Mouse (Mus musculus) hindbrain, postnatal 0 days (tissue): ENCODE data around the gene Tnfrsf12a. TPM values are rescaled to one million over a fixed set of nuclear protein-coding genes. Genes with fewer than 3 reads are reported as not detected.

ENCODE experiments used
- ATAC-seq: fragments of 200-750 bp; cut with Nextera tagmentation; 2 replicates; pipeline ENCODE4 v1.8.0; 2017; ENCODE audit warnings: mild to moderate bottlenecking, moderate TSS enrichment, moderate library complexity
- DNase-seq: peaks from one replicate; pipeline ENCODE4 v3.0.0-alpha.2; 2015; ENCODE audit warnings: low spot score
- H3K27ac ChIP-seq: fragments of 300-500 bp; sonication (generic); 2 replicates; pipeline ENCODE4 v1.5.1; 2014; ENCODE audit warnings: mild to moderate bottlenecking
- H3K27me3 ChIP-seq: fragments of 300-500 bp; sonication (generic); 2 replicates; pipeline ENCODE4 v1.6.1; 2014; ENCODE audit warnings: low read length, mixed read lengths; ENCODE audit not compliant: insufficient read depth
- H3K36me3 ChIP-seq: fragments of 300-500 bp; sonication (generic); 2 replicates; pipeline ENCODE4 v1.6.1; 2014; ENCODE audit warnings: low read length, mixed read lengths; ENCODE audit not compliant: insufficient read depth
- H3K4me1 ChIP-seq: fragments of 300-500 bp; sonication (generic); 2 replicates; pipeline ENCODE4 v1.6.1; 2014; ENCODE audit warnings: antibody characterized with exemption, low read length, mixed read lengths; ENCODE audit not compliant: insufficient read depth
- H3K4me2 ChIP-seq: fragments of 300-500 bp; sonication (generic); 2 replicates; pipeline ENCODE4 v1.6.1; 2014; ENCODE audit warnings: low read depth, mild to moderate bottlenecking, low read length, moderate library complexity, mixed read lengths
- H3K4me3 ChIP-seq: fragments of 300-500 bp; sonication (generic); 2 replicates; pipeline ENCODE4 v1.5.1; 2014; ENCODE audit warnings: low read length
- H3K9ac ChIP-seq: fragments of 300-500 bp; sonication (generic); replicated peaks from 2 replicates; pipeline ENCODE4 v1.6.1; 2014; ENCODE audit warnings: mild to moderate bottlenecking, low read length, moderate library complexity, mixed read lengths
- H3K9me3 ChIP-seq: fragments of 300-500 bp; sonication (generic); 2 replicates; pipeline ENCODE4 v1.6.1; 2016; ENCODE audit warnings: low read length, mixed read lengths
- CTCF ChIP-seq: IDR thresholded peaks from 2 replicates; pipeline ENCODE4 v1.5.1; 2016; ENCODE audit warnings: antibody characterized with exemption, control low read depth, low read depth
- WGBS: fragments of 180-500 bp; shearing (Covaris S2); extraction: QIAGEN DNeasy Blood & Tissue Kit; methylation state at CpG from one replicate; pipeline ENCODE4 v1.1.7; 2014; 5-methylcytosine and 5-hydroxymethylcytosine counted together
- polyA plus RNA-seq: library from polyadenylated mRNA; unstranded; fragments of >200 nt; fragmentation: Nextera tagmentation; extraction: Ambion mirVana; gene quantifications from 2 replicates; pipeline ENCODE4 v1.2.1, GENCODE M21; 2015
- total RNA-seq: library from RNA; depleted of rRNA; stranded (reverse); fragments of >200 nt; gene quantifications from 2 replicates; pipeline ENCODE4 v1.2.3, GENCODE M21; 2014

Tnfrsf12a gene
- total and polyA plus RNA-seq, 2 experiments from 2014 or later = 5.5 to 7.7 TPM

GRCm38 (mm10) chr17:23654410-23654809, 22.9 kb downstream of the Tnfrsf12a start:
- Histone ChIP-seq H3K27ac (no peak overlapping the region), H3K4me3 (no peak overlapping the region), H3K9me3 (no peaks in the 10 kb centered on the region), H3K36me3 (no peaks in the 10 kb centered on the region), H3K9ac (no peak overlapping the region), H3K4me2 (no peak overlapping the region), H3K4me1 (no peaks in the 10 kb centered on the region), H3K27me3 (peaks cover 2% of the 10 kb centered on the region)
- TF ChIP-seq CTCF = no peak
- ATAC-seq = no peak
- WGBS = 56% methylated on average over 2 of the region's 2 CpGs
- DNase-seq = no peak

- no peak for TF ChIP-seq CTCF
- DNase-seq = no peak
- H3K4me3 ChIP-seq = no peak overlapping the region
- H3K4me2 ChIP-seq = no peak overlapping the region
- no peak overlapping the region for H3K27ac ChIP-seq
- WGBS = 64% methylated on average over 6 of the region's 6 CpGs
- no peaks in the 10 kb centered on the region for H3K4me1 ChIP-seq
- H3K9ac ChIP-seq = no peak overlapping the region
- no peaks in the 10 kb centered on the region for H3K9me3 ChIP-seq
- H3K36me3 ChIP-seq = no peaks in the 10 kb centered on the region
- no peak for ATAC-seq
- no peaks in the 10 kb centered on the region for H3K27me3 ChIP-seq
These were observed 23.3 kb downstream of the Tnfrsf12a start for GRCm38 (mm10) chr17:23654001-23654400.

- DNase-seq (no peak), ATAC-seq (no peak)
- Histone ChIP-seq H3K27me3 (no peaks in the 10 kb centered on the region), H3K36me3 (no peaks in the 10 kb centered on the region), H3K9ac (no peak overlapping the region), H3K27ac (no peak overlapping the region), H3K4me3 (no peak overlapping the region), H3K9me3 (no peaks in the 10 kb centered on the region), H3K4me2 (no peak overlapping the region), H3K4me1 (no peaks in the 10 kb centered on the region)
- 69% methylated on average over 2 of the region's 2 CpGs for WGBS
- peak; percentile 26; the same call in 1 of the 2 replicates for TF ChIP-seq CTCF
These were observed 23.9 kb downstream of the Tnfrsf12a start for GRCm38 (mm10) chr17:23653324-23653723.

GRCm38 (mm10) chr17:23651363-23651762, 25.9 kb downstream of the Tnfrsf12a start:
- Histone ChIP-seq H3K9ac (no peak overlapping the region), H3K27ac (no peak overlapping the region), H3K4me3 (no peak overlapping the region), H3K36me3 (no peaks in the 10 kb centered on the region), H3K4me1 (no peaks in the 10 kb centered on the region), H3K9me3 (no peaks in the 10 kb centered on the region), H3K27me3 (no peaks in the 10 kb centered on the region), H3K4me2 (no peak overlapping the region)
- TF ChIP-seq CTCF = no peak
- no peak for DNase-seq
- 83% methylated on average over 6 of the region's 6 CpGs for WGBS
- no peak for ATAC-seq

- H3K4me3 ChIP-seq = no peak overlapping the region
- 35% methylated on average over 10 of the region's 10 CpGs for WGBS
- H3K27me3 ChIP-seq = peaks cover 13% of the 10 kb centered on the region; the same call in 1 of the 2 replicates
- no peak overlapping the region for H3K4me2 ChIP-seq
- H3K36me3 ChIP-seq = no peaks in the 10 kb centered on the region
- ATAC-seq (no peak), DNase-seq (no peak)
- H3K9me3 ChIP-seq = no peaks in the 10 kb centered on the region
- no peak overlapping the region for H3K9ac ChIP-seq
- H3K4me1 ChIP-seq = peaks cover 4% of the 10 kb centered on the region; the same call in 1 of the 2 replicates
- no peak overlapping the region for H3K27ac ChIP-seq
- no peak for TF ChIP-seq CTCF
These were observed 31.4 kb downstream of the Tnfrsf12a start for GRCm38 (mm10) chr17:23645894-23646293.

DNA sequence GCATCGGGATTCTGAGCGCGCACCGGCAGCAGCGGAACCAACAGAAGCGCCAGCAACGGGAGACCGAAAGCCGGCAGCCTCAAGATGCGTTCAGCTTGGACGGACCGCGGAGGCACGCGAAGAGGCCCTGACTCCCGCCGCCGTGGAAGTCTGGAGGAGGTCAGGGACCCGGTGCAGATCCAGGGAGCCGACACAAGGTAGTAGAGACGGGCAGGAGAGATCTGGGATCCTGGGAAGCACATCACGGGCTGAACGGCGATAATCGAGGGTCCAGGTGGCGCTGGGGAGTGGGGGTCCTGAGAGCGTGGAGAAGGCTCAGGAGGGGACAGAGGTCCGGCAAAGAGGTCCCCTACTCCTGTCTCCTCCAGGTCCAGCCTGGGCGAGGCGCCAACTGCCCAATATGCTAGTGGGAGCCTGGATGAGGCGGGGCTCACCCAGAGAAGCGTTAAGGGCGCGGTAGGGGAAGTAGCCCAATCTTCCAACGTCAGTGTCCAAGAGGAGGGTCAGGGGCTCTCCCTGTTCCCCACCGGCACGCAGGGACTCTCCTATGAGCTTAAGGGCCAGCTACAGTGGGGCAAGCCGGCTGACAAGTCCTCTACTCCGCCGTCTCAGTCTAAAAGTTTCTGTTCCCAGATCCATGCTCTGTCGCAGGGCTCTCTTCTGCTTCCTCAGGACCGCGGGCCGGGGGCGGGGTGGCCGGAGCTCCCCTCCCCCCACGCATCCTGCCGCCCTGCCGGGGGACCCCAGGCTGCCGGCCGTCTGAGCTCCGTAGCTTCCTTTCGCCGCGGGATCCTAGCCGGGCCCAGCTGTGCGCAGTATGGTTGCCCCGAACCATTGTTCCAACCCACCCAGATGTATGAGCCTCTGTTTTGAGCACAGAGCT, 32.4 kb downstream of the Tnfrsf12a start, which contains the start of gene Mmp25:
Mmp25 (minus strand) TSS at position 665 of the 883 bp plus-strand sequence.
- H3K27ac ChIP-seq = no peak within 1 kb of the TSS
- ATAC-seq (no peak), DNase-seq (no peak)
- H3K4me1 ChIP-seq = peaks cover 4% of the 10 kb centered on the region; the same call in 1 of the 2 replicates
- H3K9ac ChIP-seq = peak within 1 kb of the TSS; percentile 37; the same call in 1 of the 2 replicates
- no peaks in the 10 kb centered on the region for H3K9me3 ChIP-seq
- H3K4me3 ChIP-seq = peak within 1 kb of the TSS; percentile 43
- no peaks in the 10 kb centered on the region for H3K36me3 ChIP-seq
- peaks cover 13% of the 10 kb centered on the region; the same call in 1 of the 2 replicates for H3K27me3 ChIP-seq
- 1% methylated on average over 58 of the region's 58 CpGs for WGBS
- no peak for TF ChIP-seq CTCF
- H3K4me2 ChIP-seq = peak within 1 kb of the TSS; percentile 69

DNA sequence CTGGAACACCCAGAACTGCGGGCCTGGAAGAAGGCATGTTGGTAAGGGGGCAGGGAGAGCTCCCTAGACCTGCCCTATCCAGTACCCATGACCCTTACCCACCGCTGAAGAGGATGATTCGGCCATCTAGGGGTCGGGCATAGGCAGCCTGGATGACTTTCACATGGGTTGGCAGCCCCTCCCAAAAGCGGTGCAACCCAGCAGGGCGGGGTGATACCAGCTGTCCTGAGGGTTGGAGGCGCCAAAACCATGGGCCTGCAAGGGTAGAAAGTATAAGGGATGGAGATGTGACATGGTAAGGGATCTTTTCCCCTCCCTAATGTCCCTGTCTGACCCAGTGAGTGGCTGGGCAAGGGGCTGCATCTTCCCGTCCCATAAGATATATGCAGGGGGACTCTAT, 46.0 kb downstream of the Tnfrsf12a start:
- no peaks in the 10 kb centered on the region for H3K9me3 ChIP-seq
- ATAC-seq (no peak), DNase-seq (no peak)
- no peak for TF ChIP-seq CTCF
- H3K4me2 ChIP-seq = no peak overlapping the region
- H3K9ac ChIP-seq = no peak overlapping the region
- no peaks in the 10 kb centered on the region for H3K4me1 ChIP-seq
- H3K36me3 ChIP-seq = no peaks in the 10 kb centered on the region
- H3K27ac ChIP-seq = no peak overlapping the region
- H3K4me3 ChIP-seq = no peak overlapping the region
- WGBS = 88% methylated on average over 8 of the region's 8 CpGs
- no peaks in the 10 kb centered on the region for H3K27me3 ChIP-seq
